In the genomic region with DNA sequence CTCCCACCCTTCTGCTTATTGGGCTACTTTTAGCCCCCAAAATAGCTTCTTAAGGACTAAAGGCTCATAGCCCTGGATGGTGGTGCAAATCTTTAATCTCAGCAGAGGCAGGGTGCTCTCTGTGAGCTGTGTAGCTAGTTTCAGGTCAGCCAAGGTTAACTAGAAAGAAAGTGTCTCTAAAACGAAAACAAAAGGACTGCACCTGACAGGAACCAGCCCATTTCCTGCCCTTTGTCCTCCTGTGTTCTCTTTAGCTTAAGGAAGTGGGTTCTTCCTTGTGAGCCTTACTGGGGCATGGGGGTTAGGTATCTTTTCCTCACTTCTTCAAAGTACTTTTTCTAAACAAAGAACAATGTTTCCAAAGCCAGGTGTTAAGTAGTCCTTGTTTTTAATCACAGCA, we compare ENCODE assay signal across 9 mouse cellular contexts. TPM values are rescaled to one million over a fixed set of nuclear protein-coding genes. Genes with fewer than 3 reads are reported as not detected.
DNase-seq lines count a peak whose midpoint lies in the region; ATAC-seq and TF ChIP-seq lines count a peak whose summit lies in the region.
"Had no signal": no experiment of that assay in that cellular context is flagged by ENCODE, and none has a peak within 500 bp of the region (broad histone marks: within the 10 kb centered on the region; RNA-seq: fewer than 3 reads in every experiment).

No protein-coding gene starts in this region.

- no peak for TF ChIP-seq EP300 in heart, adult 2 months (IDR thresholded peaks at IDR 0.05; ENCODE audit: insufficient read depth, low read depth, low read length)
- TF ChIP-seq EP300 in heart, postnatal 0 days (IDR thresholded peaks at IDR 0.05; ENCODE audit: low read depth), result no peak

- H3K27ac ChIP-seq in heart, adult 2 months, result peak overlapping the region; percentile 80
- peak overlapping the region; percentile 53 for H3K27ac ChIP-seq in heart, postnatal 0 days (ENCODE audit: low read depth)

- no peak overlapping the region for H3K4me3 ChIP-seq in heart, adult 2 months
- H3K4me3 ChIP-seq in heart, postnatal 0 days (ENCODE audit: low read depth, low read length), result no peak overlapping the region

- H3K9me3 ChIP-seq in heart, postnatal 0 days (replicated peaks; ENCODE audit: control insufficient read depth, low read length), result no peaks in the 10 kb centered on the region

- WGBS in heart, adult 2 months, result 34% methylated on average over 1 of the region's 1 CpGs
- 41% methylated on average over 1 of the region's 1 CpGs for WGBS in heart, postnatal 0 days

- no peak overlapping the region for H3K4me2 ChIP-seq in heart, postnatal 0 days (ENCODE audit: low read depth, low read length)

- H3K36me3 ChIP-seq in heart, adult 2 months (ENCODE audit: control insufficient read depth, insufficient read depth, low read length), result peaks cover 9% of the 10 kb centered on the region
- H3K36me3 ChIP-seq in heart, postnatal 0 days (replicated peaks; ENCODE audit: control insufficient read depth, insufficient read depth, low read length), result no peaks in the 10 kb centered on the region

- H3K9ac ChIP-seq in heart, adult 2 months (ENCODE audit: low read depth, low read length), result no peak overlapping the region
- H3K9ac ChIP-seq in heart, postnatal 0 days (replicated peaks; ENCODE audit: low read depth, low read length), result no peak overlapping the region

- no peaks in the 10 kb centered on the region for H3K79me2 ChIP-seq in heart, adult 2 months (replicated peaks; ENCODE audit: control insufficient read depth, insufficient read depth, low read length)

- H3K4me1 ChIP-seq in heart, adult 2 months (ENCODE audit: control insufficient read depth, insufficient read depth, low read length), result peaks cover 15% of the 10 kb centered on the region
- 0 out of 2 replicates have a peak, but pooled peaks cover 7% of the 10 kb centered on the region for H3K4me1 ChIP-seq in heart, postnatal 0 days (ENCODE audit: control insufficient read depth, insufficient read depth)

- TF ChIP-seq POLR2A in heart, adult 2 months (IDR thresholded peaks at IDR 0.05; ENCODE audit: insufficient read depth, low read depth, low read length), result no peak

- no peaks in the 10 kb centered on the region for H3K27me3 ChIP-seq in heart, adult 2 months (ENCODE audit: control insufficient read depth, insufficient read depth, low read length)
- H3K27me3 ChIP-seq in heart, postnatal 0 days (ENCODE audit: control insufficient read depth, insufficient read depth, low read length), result no peaks in the 10 kb centered on the region

- intact Hi-C loops in heart, adult 2 months (cut with DNase I), result no loop called here
- intact Hi-C loops in heart, postnatal 36 days (cut with DNase I), result no loop called here

- ATAC-seq in heart, postnatal 0 days (ENCODE audit: insufficient read depth, low read depth), result no peak

- no peak for TF ChIP-seq CTCF in heart, adult 2 months (IDR thresholded peaks at IDR 0.05)
- TF ChIP-seq CTCF in heart, postnatal 0 days (IDR thresholded peaks at IDR 0.05; ENCODE audit: low read depth), result no peak

- DNase-seq in heart, adult 2 months, result no peak
- no peak for DNase-seq in heart, postnatal 36 days
- peak; percentile 27 for DNase-seq in lung, postnatal 25 days (ENCODE audit: low spot score)
- no peak for DNase-seq in lung, postnatal 10 days
- DNase-seq in heart, postnatal 0 days (ENCODE audit: low spot score), result no peak
- peak; percentile 33 to 37 for DNase-seq in thymus, postnatal 10 days (ENCODE audit: low spot score in 2 of 2)
- no peak for DNase-seq in layer of hippocampus, postnatal 10 days (ENCODE audit: low spot score in 2 of 2)
- DNase-seq in cerebellum, adult 9-10 months, result no peak
- DNase-seq: retina, postnatal 1 day had no signal

RNA-seq across cellular contexts. Expression of a gene that starts 6.5 kb away (rescaled TPM):
- total RNA-seq in heart, adult 2 months (2021), result 100 to 1,000 TPM; 142 to 170 TPM
- 28.9 and 62.2 TPM in 2 replicates for polyA plus RNA-seq in heart, adult 2 months (2012; rRNA removed)
- 100 to 1,000 TPM; 138 to 171 TPM for total RNA-seq in heart, postnatal 36 days (2021)
- 181 and 286 TPM in 2 replicates for total RNA-seq in heart, postnatal 0 days (2014; rRNA removed; ENCODE audit: low replicate concordance)
- 62.8 and 65.0 TPM in 2 replicates for polyA plus RNA-seq in heart, postnatal 0 days (2015; fragmentation: Nextera tagmentation; extraction: Ambion mirVana)
- 10 to 100 TPM; 34.2 to 37.4 TPM for total RNA-seq in layer of hippocampus, postnatal 10 days (2021)

Comparison
In these comparisons a context has a peak if more than half of its experiments do, and no peak if none do; other contexts are left out.
1. DNase-seq: peak in lung, postnatal 25 days (single experiment) and thymus, postnatal 10 days (2 of 2); none in heart, adult 2 months (0 of 2), heart, postnatal 36 days (0 of 2), lung, postnatal 10 days (single experiment), heart, postnatal 0 days (single experiment), layer of hippocampus, postnatal 10 days (0 of 2) and cerebellum, adult 9-10 months (single experiment).